22 mouse cellular contexts compared by ENCODE assay signal in the genomic region with DNA sequence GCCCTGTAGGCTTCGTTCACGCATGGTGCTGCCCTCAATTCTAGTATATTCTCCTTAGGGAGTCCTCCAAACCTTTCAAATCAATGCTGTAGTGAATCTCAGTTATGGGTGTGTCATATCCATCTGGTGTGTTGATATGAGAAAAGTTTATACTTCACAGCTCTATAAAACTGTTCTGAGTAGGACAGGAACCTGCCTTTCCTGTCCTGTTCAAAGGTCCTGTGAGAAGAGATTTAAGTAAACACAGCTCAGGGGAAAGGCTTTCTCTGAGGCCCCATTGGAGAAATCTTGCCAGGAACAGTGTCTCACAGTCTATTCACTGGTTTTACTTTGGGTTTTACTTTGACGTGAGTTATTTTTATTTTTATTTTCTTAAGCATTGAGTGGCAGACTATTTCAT. TPM values are rescaled to one million over a fixed set of nuclear protein-coding genes. Genes with fewer than 3 reads are reported as not detected.
"Had no signal": no experiment of that assay in that cellular context is flagged by ENCODE, and none has a peak within 500 bp of the region (broad histone marks: within the 10 kb centered on the region; RNA-seq: fewer than 3 reads in every experiment).

No protein-coding gene starts in this region.

- H3K27me3 ChIP-seq: kidney, embryonic 15.5 days; limb, embryonic 13.5 days; liver, embryonic 12.5 days; liver, embryonic 15.5 days; stomach, embryonic 15.5 days had no signal

- H3K4me3 ChIP-seq: kidney, embryonic 15.5 days; layer of hippocampus, adult 2 months; limb, embryonic 10.5 days; limb, embryonic 13.5 days; liver, embryonic 12.5 days; liver, embryonic 15.5 days; stomach, embryonic 15.5 days had no signal

- H3K27ac ChIP-seq: kidney, embryonic 15.5 days; layer of hippocampus, adult 2 months; limb, embryonic 10.5 days; limb, embryonic 13.5 days; liver, embryonic 12.5 days; liver, embryonic 15.5 days; stomach, embryonic 15.5 days had no signal

- H3K36me3 ChIP-seq: kidney, embryonic 15.5 days; limb, embryonic 10.5 days; limb, embryonic 13.5 days; liver, embryonic 12.5 days; liver, embryonic 15.5 days; stomach, embryonic 15.5 days had no signal

- H3K4me1 ChIP-seq: liver, embryonic 12.5 days; liver, embryonic 15.5 days had no signal

- H3K9ac ChIP-seq: kidney, embryonic 15.5 days; limb, embryonic 13.5 days; liver, embryonic 12.5 days; liver, embryonic 15.5 days; stomach, embryonic 15.5 days had no signal

- H3K9me3 ChIP-seq: kidney, embryonic 15.5 days; limb, embryonic 10.5 days; limb, embryonic 13.5 days; liver, embryonic 12.5 days; liver, embryonic 15.5 days; stomach, embryonic 15.5 days had no signal

- DNase-seq: kidney, adult 11 months; kidney, adult 8-10 months; kidney, postnatal 10 days; kidney, postnatal 4 days; layer of hippocampus, adult 9-11 months; liver; lung, adult 2 months; midbrain, embryonic 14.5 days; right cerebral cortex, adult 18-20 months; right cerebral cortex, postnatal 14 days; right cerebral cortex, postnatal 4 days; spleen, adult 18-20 months; thymus, postnatal 36 days had no signal

- ATAC-seq: liver, embryonic 12.5 days had no signal

- H3K4me2 ChIP-seq: kidney, embryonic 15.5 days; limb, embryonic 13.5 days; liver, embryonic 12.5 days; liver, embryonic 15.5 days; midbrain, embryonic 11.5 days; stomach, embryonic 15.5 days had no signal

RNA-seq across cellular contexts. Expression of gene Pde3a, which starts 22.5 kb away (rescaled TPM):
- total RNA-seq: megakaryocyte-erythroid progenitor cell, adult 5-6 weeks had no signal
